Mouse (Mus musculus) layer of hippocampus, postnatal 14 days (tissue): ENCODE results near the gene Engase. TPM values are rescaled to one million over a fixed set of nuclear protein-coding genes. Genes with fewer than 3 reads are reported as not detected.

ENCODE experiments used
- DNase-seq, 2 experiments: peaks; one replicate each; pipeline ENCODE4 v3.0.0; 2021 to 2022; ENCODE audit warnings: low spot score in 2 of 2, mixed read lengths in 1 of 2
- total RNA-seq, 2 experiments: library from RNA; stranded (reverse); gene quantifications; 2 replicates each; pipeline ENCODE4 v1.2.3; 2021

The Engase gene
- total RNA-seq, 2 experiments from 2014 or later: 14.7 to 18.4 TPM

GRCm38 (mm10) chr11:118486881-118487772, 10.5 kb downstream of the Engase start:
- no peak for DNase-seq

GRCm38 (mm10) chr11:118488191-118488906, 11.7 kb downstream of the Engase start:
- no peak for DNase-seq

- DNase-seq: no peak
Measured at GRCm38 (mm10) chr11:118488907-118489270, 12.3 kb downstream of the Engase start.

- peak; percentile 65 for DNase-seq
Measured at GRCm38 (mm10) chr11:118490566-118491218, 14.1 kb downstream of the Engase start.

GRCm38 (mm10) chr11:118491230-118491629, 14.6 kb downstream of the Engase start:
- DNase-seq: no peak

- no peak for DNase-seq
Measured at GRCm38 (mm10) chr11:118493458-118493857, 16.8 kb downstream of the Engase start.

GRCm38 (mm10) chr11:118494001-118494737, 17.5 kb downstream of the Engase start:
- no peak for DNase-seq

GRCm38 (mm10) chr11:118495065-118495464, 18.4 kb downstream of the Engase start:
- no peak for DNase-seq

- no peak for DNase-seq
Measured at GRCm38 (mm10) chr11:118496066-118496689, 19.5 kb downstream of the Engase start.

- DNase-seq: no peak
Measured at GRCm38 (mm10) chr11:118502990-118503389, 26.4 kb downstream of the Engase start.

GRCm38 (mm10) chr11:118503418-118504179, 27.0 kb downstream of the Engase start:
- no peak for DNase-seq

- no peak for DNase-seq
Measured at GRCm38 (mm10) chr11:118504180-118504454, 27.5 kb downstream of the Engase start.

GRCm38 (mm10) chr11:118507095-118507494, 30.5 kb downstream of the Engase start:
- no peak for DNase-seq

GRCm38 (mm10) chr11:118507904-118508303, 31.3 kb downstream of the Engase start:
- DNase-seq: peak; percentile 75 to 79

- no peak for DNase-seq
Measured at GRCm38 (mm10) chr11:118508341-118508740, 31.7 kb downstream of the Engase start.

GRCm38 (mm10) chr11:118511851-118512250, 35.2 kb downstream of the Engase start:
- peak; percentile 42 to 58 for DNase-seq

GRCm38 (mm10) chr11:118512257-118512910, 35.8 kb downstream of the Engase start:
- no peak for DNase-seq

- no peak for DNase-seq
Measured at GRCm38 (mm10) chr11:118517924-118518323, 41.3 kb downstream of the Engase start.

GRCm38 (mm10) chr11:118518743-118519142, 42.1 kb downstream of the Engase start:
- no peak for DNase-seq

- DNase-seq: no peak
Measured at GRCm38 (mm10) chr11:118520251-118520650, 43.6 kb downstream of the Engase start.
